Mouse (Mus musculus) ES-Bruce4 (cell line): ENCODE data around the gene Prkag3.

Experiments
- CTCF ChIP-seq: IDR thresholded peaks from one replicate; pipeline ENCODE4 v1.8.1; 2011; ENCODE audit warnings: low read depth, low read length
- EP300 ChIP-seq: IDR thresholded peaks from 2 replicates; pipeline ENCODE4 v1.6.1; 2011; ENCODE audit warnings: low read depth, low read length; ENCODE audit not compliant: insufficient read depth

- TF ChIP-seq EP300 (no peak), CTCF (no peak)
These were observed 30.9 kb downstream of the Prkag3 start for GRCm38 (mm10) chr1:74718113-74718512.
